Mouse (Mus musculus) stomach, adult 2 months (tissue): ENCODE data around the gene Pdcd5. TPM values are rescaled to one million over a fixed set of nuclear protein-coding genes. Genes with fewer than 3 reads are reported as not detected.

ENCODE experiments used
- polyA plus RNA-seq: library from polyadenylated mRNA; depleted of rRNA; stranded (reverse); fragments of >200 nt; gene quantifications from 2 replicates; pipeline ENCODE4 v1.2.3, GENCODE M21; 2012; rRNA removed

Pdcd5 gene
- 14.6 and 19.6 TPM in 2 replicates for polyA plus RNA-seq

DNA sequence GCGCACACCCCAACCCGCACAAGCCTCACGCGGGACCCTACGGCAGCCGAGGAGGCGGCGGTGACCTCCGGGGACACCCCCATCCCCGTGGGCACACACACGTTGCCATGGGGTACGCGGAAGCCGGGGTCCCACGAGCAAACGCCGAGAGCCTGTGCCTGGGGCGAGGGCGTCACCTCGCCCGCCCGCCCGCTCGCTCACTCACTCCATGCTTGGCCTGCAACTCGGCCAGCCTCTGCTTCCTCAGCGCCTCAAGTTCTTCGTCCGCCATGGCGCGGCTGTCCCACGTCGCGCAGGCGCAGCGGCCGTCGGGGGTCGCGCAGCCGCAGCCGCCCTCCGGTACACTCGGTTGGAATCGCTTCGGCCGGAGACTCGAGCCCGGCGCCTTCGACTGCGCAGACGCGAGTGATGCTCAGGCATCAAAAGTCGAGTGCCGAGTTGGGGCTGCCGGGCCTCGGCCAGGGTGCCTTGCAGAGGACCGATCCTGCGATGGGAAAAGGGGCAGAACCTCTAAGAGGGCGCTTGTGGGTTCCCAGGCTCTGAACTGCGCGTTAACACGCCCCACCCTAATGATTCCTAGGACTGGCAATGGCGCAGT lies at the start of gene Pdcd5:
Pdcd5 (minus strand) TSS at position 421 of the 598 bp plus-strand sequence.

Other genes with a start within 250 kb of the Pdcd5 start
- 0.02 TPM in 1 of 2 replicates, not detected in the other for gene Slc7a9, start 198.7 kb downstream of the Pdcd5 start, polyA plus RNA-seq
- gene Tdrd12, start 109.8 kb downstream of the Pdcd5 start, polyA plus RNA-seq = not detected in 2 replicates
- gene Nudt19, start 91.2 kb downstream of the Pdcd5 start, polyA plus RNA-seq = 21.2 and 54.4 TPM in 2 replicates
- 0.08 and 0.10 TPM in 2 replicates for gene Rgs9bp, start 61.9 kb downstream of the Pdcd5 start, polyA plus RNA-seq
- gene Ankrd27, start 61.3 kb downstream of the Pdcd5 start, polyA plus RNA-seq = 7.5 and 7.7 TPM in 2 replicates
- 0.46 and 0.91 TPM in 2 replicates for gene Dpy19l3, start 106.9 kb upstream of the Pdcd5 start, polyA plus RNA-seq
- 1.3 and 2.1 TPM in 2 replicates for gene Zfp507, start 155.5 kb upstream of the Pdcd5 start, polyA plus RNA-seq